Mouse (Mus musculus): ENCODE data around the gene Kcna6. TPM values are rescaled to one million over a fixed set of nuclear protein-coding genes. Genes with fewer than 3 reads are reported as not detected.

The Kcna6 gene
- polyA plus RNA-seq (2012; rRNA removed) = 0.48 and 0.94 TPM in 2 replicates

DNA sequence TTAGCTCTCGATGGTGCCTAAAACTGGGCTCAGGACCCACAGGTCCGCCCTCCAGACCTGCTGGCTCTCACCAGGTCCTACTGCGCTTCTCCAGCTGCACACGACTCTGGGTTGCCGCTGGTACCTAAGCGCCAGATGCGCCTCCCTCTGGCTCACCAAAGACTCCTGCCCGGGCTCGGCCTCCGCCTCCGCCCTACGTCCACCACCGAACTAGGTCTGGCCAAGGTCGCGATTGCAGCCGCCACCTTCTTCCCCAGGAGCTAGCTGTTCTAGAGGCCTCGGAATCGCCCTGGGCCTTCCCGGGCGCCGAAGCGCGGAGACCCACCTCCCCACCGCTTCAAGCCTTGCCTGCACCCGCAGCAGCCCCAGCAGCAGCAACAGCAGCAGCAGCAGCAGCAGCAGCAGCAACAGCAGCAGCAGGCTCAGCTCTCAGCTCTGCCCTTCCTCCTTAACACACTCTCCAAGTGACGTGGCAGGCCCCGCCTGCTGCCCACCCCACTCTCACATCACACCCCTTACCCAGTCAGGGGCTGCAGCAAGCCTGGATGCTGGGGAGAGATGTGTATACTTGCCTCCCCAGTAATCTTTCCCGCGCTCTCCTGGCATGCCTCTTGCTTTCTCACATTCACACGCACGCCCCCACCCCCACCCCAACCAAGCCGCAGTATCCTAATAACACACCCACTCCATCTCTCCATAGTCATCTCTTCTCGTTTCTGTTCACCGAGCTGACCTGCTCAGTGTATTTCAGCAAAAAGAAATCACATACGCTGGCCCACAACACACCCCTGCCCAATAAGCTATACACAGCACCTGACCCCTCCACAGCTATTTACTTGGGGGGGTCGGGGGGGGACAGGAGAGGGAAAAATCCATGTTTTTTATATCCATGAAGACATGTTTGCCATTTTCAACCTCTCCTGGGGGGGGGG lies at the start of gene Kcna6:
Kcna6 (minus strand) TSS at position 464 of the 932 bp plus-strand sequence.

Other genes starting within 250 kb of the Kcna6 start
- gene Kcna5, start 205.3 kb downstream of the Kcna6 start, polyA plus RNA-seq (2012; rRNA removed) = 0.95 and 1.4 TPM in 2 replicates
- gene Kcna1, start 94.3 kb downstream of the Kcna6 start, polyA plus RNA-seq (2012; rRNA removed) = 0.23 and 0.82 TPM in 2 replicates
- gene Ndufa9, start 108.5 kb upstream of the Kcna6 start, polyA plus RNA-seq (2012; rRNA removed) = 51.7 and 53.5 TPM in 2 replicates
- gene Akap3, start 112.4 kb upstream of the Kcna6 start, polyA plus RNA-seq (2012; rRNA removed) = 0.03 TPM in 1 of 2 replicates, not detected in the other
- gene Dyrk4, start 181.2 kb upstream of the Kcna6 start, polyA plus RNA-seq (2012; rRNA removed) = 0.12 TPM in 1 of 2 replicates, not detected in the other
- 0.89 and 0.94 TPM in 2 replicates for gene Rad51ap1, start 198.9 kb upstream of the Kcna6 start, polyA plus RNA-seq (2012; rRNA removed)
- 0.53 and 1.1 TPM in 2 replicates for gene D6Wsu163e, start 199.3 kb upstream of the Kcna6 start, polyA plus RNA-seq (2012; rRNA removed)

Data from stomach, adult 2 months (tissue).